Mouse (Mus musculus) activated CD4-positive, CD25-positive, alpha-beta regulatory T cell, adult 4 months (primary cell): ENCODE results near the gene Col4a2. TPM values are rescaled to one million over a fixed set of nuclear protein-coding genes. Genes with fewer than 3 reads are reported as not detected.
"Not testable (repeated sequence)": the region's sequence is repeated elsewhere in the genome, so short reads cannot be mapped to it uniquely, and the experiment has no call there.

Experiments used
- ATAC-seq: one replicate; pipeline ENCODE4 v1.8.0; 2017
- polyA plus RNA-seq, 2 experiments: library from polyadenylated mRNA; unstranded; fragments of 100-300 nt; shearing (Covaris generic); gene quantifications; one replicate each; pipeline ENCODE4 v1.2.1; 2017

Gene Col4a2
- polyA plus RNA-seq, 2 experiments from 2014 or later = not detected

GRCm38 (mm10) chr8:11465619-11466018 is 153.0 kb downstream of the Col4a2 start:
- ATAC-seq = no peak

GRCm38 (mm10) chr8:11466528-11466927 is 153.9 kb downstream of the Col4a2 start:
- ATAC-seq = not testable (repeated sequence)

GRCm38 (mm10) chr8:11469095-11469494 is 156.5 kb downstream of the Col4a2 start:
- no peak for ATAC-seq

GRCm38 (mm10) chr8:11470694-11471093 is 158.1 kb downstream of the Col4a2 start:
- no peak for ATAC-seq

GRCm38 (mm10) chr8:11471309-11471708 is 158.7 kb downstream of the Col4a2 start:
- ATAC-seq = no peak

- no peak for ATAC-seq
Observed at GRCm38 (mm10) chr8:11473072-11473471, 160.5 kb downstream of the Col4a2 start.

GRCm38 (mm10) chr8:11475397-11475796 is 162.8 kb downstream of the Col4a2 start:
- ATAC-seq = no peak

GRCm38 (mm10) chr8:11475876-11476275 is 163.3 kb downstream of the Col4a2 start:
- ATAC-seq = no peak

GRCm38 (mm10) chr8:11476338-11477177 is 164.0 kb downstream of the Col4a2 start:
- peak; percentile 15 for ATAC-seq

GRCm38 (mm10) chr8:11477178-11477553 is 164.6 kb downstream of the Col4a2 start:
- no peak for ATAC-seq

- peak; percentile 56 for ATAC-seq
Observed at GRCm38 (mm10) chr8:11477811-11478761, 165.5 kb downstream of the Col4a2 start, which contains the start of gene Rab20. TSS of gene Rab20 (minus strand) at chr8:11478710.

GRCm38 (mm10) chr8:11478807-11479527 is 166.4 kb downstream of the Col4a2 start:
- ATAC-seq = no peak

GRCm38 (mm10) chr8:11479591-11479990 is 167.0 kb downstream of the Col4a2 start:
- ATAC-seq = no peak

GRCm38 (mm10) chr8:11481876-11482275 is 169.3 kb downstream of the Col4a2 start:
- ATAC-seq = no peak

- no peak for ATAC-seq
Observed at GRCm38 (mm10) chr8:11482537-11482936, 169.9 kb downstream of the Col4a2 start.

- peak; percentile 52 for ATAC-seq
Observed at GRCm38 (mm10) chr8:11486142-11486541, 173.5 kb downstream of the Col4a2 start.

- no peak for ATAC-seq
Observed at GRCm38 (mm10) chr8:11487229-11487628, 174.6 kb downstream of the Col4a2 start.

GRCm38 (mm10) chr8:11492340-11492739 is 179.7 kb downstream of the Col4a2 start:
- not testable (repeated sequence) for ATAC-seq

GRCm38 (mm10) chr8:11497017-11497990 is 184.7 kb downstream of the Col4a2 start, which contains the start of gene Naxd:
TSS of gene Naxd (plus strand) at chr8:11497506.
- peak; percentile 99 for ATAC-seq

GRCm38 (mm10) chr8:11498281-11498680 is 185.7 kb downstream of the Col4a2 start:
- no peak for ATAC-seq
